Mouse (Mus musculus) spleen, postnatal 14 days (tissue): Measurements from ENCODE around the gene Adamts6.

Source experiments
- DNase-seq, 2 experiments: peaks; one replicate each; pipeline ENCODE4 v3.0.0; 2021 to 2022; ENCODE audit warnings: low spot score in 2 of 2

Gene Adamts6

GRCm38 (mm10) chr13:104287366-104288225 is at the start of gene Adamts6:
Adamts6 (plus strand) TSS chr13:104287835.
- no peak for DNase-seq

- DNase-seq, result no peak
Observed at GRCm38 (mm10) chr13:104258997-104259396, 28.6 kb upstream of the Adamts6 start.

GRCm38 (mm10) chr13:104285031-104285431 is 2.6 kb upstream of the Adamts6 start:
- DNase-seq, result no peak

GRCm38 (mm10) chr13:104285737-104286311 is 1.8 kb upstream of the Adamts6 start:
- no peak for DNase-seq

- no peak for DNase-seq
Observed at GRCm38 (mm10) chr13:104286336-104286735, 1.3 kb upstream of the Adamts6 start.

- DNase-seq, result peak; percentile 49 to 58
Observed at GRCm38 (mm10) chr13:104286897-104287309, 732 bp upstream of the Adamts6 start.

GRCm38 (mm10) chr13:104288226-104288859 is 708 bp downstream of the Adamts6 start:
- DNase-seq, result no peak

GRCm38 (mm10) chr13:104289176-104289575 is 1.5 kb downstream of the Adamts6 start:
- DNase-seq, result no peak

GRCm38 (mm10) chr13:104295472-104295871 is 7.8 kb downstream of the Adamts6 start:
- no peak for DNase-seq

- DNase-seq, result no peak
Observed at GRCm38 (mm10) chr13:104329336-104329735, 41.7 kb downstream of the Adamts6 start.

GRCm38 (mm10) chr13:104329742-104330141 is 42.1 kb downstream of the Adamts6 start:
- no peak for DNase-seq

- DNase-seq, result no peak
Observed at GRCm38 (mm10) chr13:104352590-104352989, 65.0 kb downstream of the Adamts6 start.

GRCm38 (mm10) chr13:104393427-104394356 is 106.1 kb downstream of the Adamts6 start:
- DNase-seq, result no peak

GRCm38 (mm10) chr13:104397814-104398213 is 110.2 kb downstream of the Adamts6 start:
- DNase-seq, result no peak

GRCm38 (mm10) chr13:104432734-104433133 is 145.1 kb downstream of the Adamts6 start:
- no peak for DNase-seq

GRCm38 (mm10) chr13:104442559-104442958 is 154.9 kb downstream of the Adamts6 start:
- no peak for DNase-seq

- no peak for DNase-seq
Observed at GRCm38 (mm10) chr13:104445437-104445836, 157.8 kb downstream of the Adamts6 start.

- no peak for DNase-seq
Observed at GRCm38 (mm10) chr13:104446974-104447373, 159.3 kb downstream of the Adamts6 start.

GRCm38 (mm10) chr13:104447470-104447869 is 159.8 kb downstream of the Adamts6 start:
- DNase-seq, result no peak

GRCm38 (mm10) chr13:104448349-104448748 is 160.7 kb downstream of the Adamts6 start:
- DNase-seq, result no peak

GRCm38 (mm10) chr13:104453271-104453974 is 165.8 kb downstream of the Adamts6 start:
- no peak for DNase-seq
